Mouse (Mus musculus): ENCODE measurements around the gene Chrdl1. TPM values are rescaled to one million over a fixed set of nuclear protein-coding genes. Genes with fewer than 3 reads are reported as not detected.

The Chrdl1 gene
- 0.16 TPM in 1 of 2 replicates, not detected in the other for total RNA-seq (2023)

DNA sequence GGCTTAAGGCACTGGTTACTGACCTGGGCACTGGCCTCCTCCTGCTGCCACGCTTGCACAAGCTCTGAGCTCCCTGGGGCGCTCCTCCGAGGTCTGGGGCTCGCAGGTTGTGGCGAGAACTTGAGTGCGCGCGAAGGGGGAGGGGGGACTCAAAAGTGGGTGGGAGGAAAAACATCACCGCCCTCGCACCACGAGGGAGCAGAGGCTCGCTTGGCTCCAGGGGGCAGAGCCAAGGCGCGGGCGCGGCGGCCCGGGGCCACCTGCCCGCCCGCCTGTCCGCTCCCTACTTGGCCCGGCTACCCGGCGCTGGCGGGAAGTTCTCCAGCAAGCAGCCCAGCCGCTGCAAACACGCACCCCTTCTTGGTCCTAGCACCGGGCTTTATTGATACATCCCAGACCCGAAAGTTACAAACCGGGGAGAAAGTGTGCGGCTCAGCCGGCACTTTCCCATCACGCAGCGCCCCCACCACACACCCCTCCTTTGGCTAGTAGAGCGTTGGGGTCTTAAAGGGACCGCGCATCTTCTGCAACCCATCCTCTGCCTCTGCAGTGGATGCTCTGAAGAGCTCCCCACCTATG lies at the start of gene Chrdl1:
Gene Chrdl1 (minus strand): TSS at position 472 of the 579 bp plus-strand sequence.

Other genes with a start within 250 kb of the Chrdl1 start
- gene Pak3, start 124.3 kb upstream of the Chrdl1 start, total RNA-seq (2023) = not detected in 2 replicates